Mouse (Mus musculus) Patski (cell line): ENCODE measurements at regions not wholly inside any gene's neighbourhood (a gene's known extent, or its start where the extent isn't known, plus 50 kb on each side); places are given as distances from the start of the nearest gene placed in this dataset.
A peak's percentile ranks its signal among the peaks of the same experiment; 100 is the strongest.

Experiments used
- ATAC-seq: fragments of 100-300 bp; one replicate; pipeline ENCODE4 v1.8.0; 2021
- CTCF ChIA-PET: fragments of 350-600 bp; sonication (Branson Sonifier 250); formaldehyde crosslinking; loops from one replicate; lab custom pipeline; 2022; ENCODE audit warnings: inconsistent platforms; lab: Charles Lee
- POLR2A ChIA-PET: fragments of 350-600 bp; sonication (Branson Sonifier 250); formaldehyde crosslinking; loops from one replicate; lab custom pipeline; 2022; ENCODE audit warnings: antibody characterized with exemption, inconsistent platforms; lab: Charles Lee
- DNase-seq: peaks from one replicate; pipeline ENCODE4 v3.0.0-alpha.2; 2011; ENCODE audit warnings: low read depth, low spot score
- H3K27me3 ChIP-seq: fragments of 371-371 bp; one replicate; pipeline ENCODE4 v1.5.1; 2021
- CTCF ChIP-seq: fragments of 100-300 bp; IDR thresholded peaks from one replicate; pipeline ENCODE4 v1.5.1; 2021
- in situ Hi-C: fragments of 300-500 bp; cut with MboI; formaldehyde crosslinking; loops from 3 replicates; pipeline ENCODE4 v1.11.1; 2018; ENCODE audit warnings: low pct_unique_long_range_greater_than_20kb, mixed read lengths

DNA sequence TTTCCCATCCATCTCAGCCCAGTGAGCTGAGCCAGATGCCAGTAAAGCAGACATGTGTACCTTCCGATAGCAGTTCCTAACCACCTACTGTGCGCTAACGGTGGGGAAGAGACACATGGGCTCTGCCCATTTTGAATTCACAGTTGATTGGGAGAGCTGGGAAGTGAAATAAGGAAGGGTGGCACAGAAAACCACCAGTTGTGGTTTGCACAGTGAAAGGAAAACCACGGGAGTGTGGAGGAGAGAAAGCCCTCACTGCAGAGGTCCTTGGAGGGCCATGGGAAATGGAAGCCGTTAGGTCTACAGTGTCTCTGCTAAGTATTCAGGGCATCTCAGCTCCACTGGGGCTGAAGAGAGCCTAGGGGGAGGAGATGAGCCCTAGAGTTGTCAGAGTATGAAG is 132.7 kb upstream of the Mki67 start:
- ChIA-PET CTCF (interaction anchor here (0.8 kb wide), 1 partner anchor 26 kb away, joined by 3 read pairs; no protein-coding TSS in a partner anchor), POLR2A (no interaction called here)
- in situ Hi-C loops: loop anchor here (25.0 kb wide), 2 partner anchors 638 to 1213 kb away; no protein-coding TSS in a partner anchor
- DNase-seq (no peak), ATAC-seq (peak; percentile 54)
- TF ChIP-seq CTCF: no peak
- no peaks in the 10 kb centered on the region for H3K27me3 ChIP-seq

- no peaks in the 10 kb centered on the region for H3K27me3 ChIP-seq
- TF ChIP-seq CTCF: no peak
- in situ Hi-C loops: loop anchor here (10.0 kb wide), 1 partner anchor 82 kb away; no protein-coding TSS in a partner anchor
- POLR2A ChIA-PET: no interaction called here
- DNase-seq: no peak
- CTCF ChIA-PET: no interaction called here
- ATAC-seq: no peak
These were observed 137.1 kb upstream of the Mki67 start for GRCm38 (mm10) chr7:135853127-135853813.

DNA sequence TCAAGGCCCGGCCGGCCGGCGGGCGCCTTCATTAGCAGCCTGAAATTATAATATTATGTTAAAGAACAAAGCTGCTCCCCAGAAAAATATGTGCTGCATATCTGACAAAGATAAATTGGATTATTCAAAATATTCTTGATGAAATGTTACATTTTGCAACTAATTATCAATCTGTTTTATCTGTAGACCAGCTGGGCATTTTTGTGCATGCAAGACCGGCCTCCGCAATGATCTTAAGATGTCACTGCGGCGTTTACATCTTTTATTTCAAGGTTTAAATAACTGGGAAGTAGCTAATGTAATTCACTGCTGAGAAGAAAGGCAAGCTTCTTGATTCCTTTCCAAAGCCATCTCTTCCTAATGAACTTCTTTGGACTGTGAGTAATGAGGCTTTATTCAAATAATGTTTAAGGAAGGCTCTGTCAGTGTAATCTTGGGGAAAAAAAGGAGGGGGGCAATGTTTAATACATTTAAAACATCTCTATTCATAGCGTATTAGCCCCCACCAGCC is 137.7 kb upstream of the Mki67 start:
- TF ChIP-seq CTCF: no peak
- in situ Hi-C loops: loop anchor here (10.0 kb wide), 1 partner anchor 81 kb away; no protein-coding TSS in a partner anchor
- ATAC-seq (no peak), DNase-seq (no peak)
- POLR2A ChIA-PET: no interaction called here
- CTCF ChIA-PET: interaction anchor here (1.2 kb wide), 1 partner anchor 166 kb away, joined by 3 read pairs; no protein-coding TSS in a partner anchor
- no peaks in the 10 kb centered on the region for H3K27me3 ChIP-seq

GRCm38 (mm10) chr7:135860288-135860687 is 144.1 kb upstream of the Mki67 start:
- in situ Hi-C loops: no loop called here
- no peaks in the 10 kb centered on the region for H3K27me3 ChIP-seq
- no peak for DNase-seq
- POLR2A ChIA-PET: no interaction called here
- no peak for ATAC-seq
- CTCF ChIA-PET: no interaction called here
- no peak for TF ChIP-seq CTCF

- no peak for DNase-seq
- peak; percentile 36 for ATAC-seq
- CTCF ChIA-PET: no interaction called here
- no peaks in the 10 kb centered on the region for H3K27me3 ChIP-seq
- POLR2A ChIA-PET: no interaction called here
- in situ Hi-C loops: no loop called here
- no peak for TF ChIP-seq CTCF
These were observed 144.7 kb upstream of the Mki67 start for GRCm38 (mm10) chr7:135860741-135861408.

DNA sequence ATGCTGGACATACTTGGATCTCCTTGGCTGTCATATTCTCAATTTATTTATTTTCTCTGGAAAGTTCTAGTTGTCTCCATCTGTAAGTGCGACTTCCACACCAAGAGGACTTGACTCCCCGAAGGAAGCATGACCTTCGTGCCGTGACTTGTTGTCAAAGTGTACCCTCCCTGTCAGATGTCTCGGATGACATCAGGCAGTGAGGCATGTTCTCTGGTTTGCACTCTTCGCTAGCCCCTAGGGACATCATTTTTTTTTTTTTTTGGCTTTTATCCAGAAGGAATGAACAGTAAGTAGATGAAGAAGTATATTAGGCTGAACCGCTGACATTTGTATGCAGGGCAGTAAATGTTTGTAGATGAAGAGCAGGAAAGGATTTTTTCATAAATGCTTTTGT is 145.2 kb upstream of the Mki67 start:
- in situ Hi-C loops: no loop called here
- CTCF ChIA-PET: no interaction called here
- no peak for TF ChIP-seq CTCF
- no peak for DNase-seq
- H3K27me3 ChIP-seq: no peaks in the 10 kb centered on the region
- peak; percentile 1 for ATAC-seq
- POLR2A ChIA-PET: no interaction called here

DNA sequence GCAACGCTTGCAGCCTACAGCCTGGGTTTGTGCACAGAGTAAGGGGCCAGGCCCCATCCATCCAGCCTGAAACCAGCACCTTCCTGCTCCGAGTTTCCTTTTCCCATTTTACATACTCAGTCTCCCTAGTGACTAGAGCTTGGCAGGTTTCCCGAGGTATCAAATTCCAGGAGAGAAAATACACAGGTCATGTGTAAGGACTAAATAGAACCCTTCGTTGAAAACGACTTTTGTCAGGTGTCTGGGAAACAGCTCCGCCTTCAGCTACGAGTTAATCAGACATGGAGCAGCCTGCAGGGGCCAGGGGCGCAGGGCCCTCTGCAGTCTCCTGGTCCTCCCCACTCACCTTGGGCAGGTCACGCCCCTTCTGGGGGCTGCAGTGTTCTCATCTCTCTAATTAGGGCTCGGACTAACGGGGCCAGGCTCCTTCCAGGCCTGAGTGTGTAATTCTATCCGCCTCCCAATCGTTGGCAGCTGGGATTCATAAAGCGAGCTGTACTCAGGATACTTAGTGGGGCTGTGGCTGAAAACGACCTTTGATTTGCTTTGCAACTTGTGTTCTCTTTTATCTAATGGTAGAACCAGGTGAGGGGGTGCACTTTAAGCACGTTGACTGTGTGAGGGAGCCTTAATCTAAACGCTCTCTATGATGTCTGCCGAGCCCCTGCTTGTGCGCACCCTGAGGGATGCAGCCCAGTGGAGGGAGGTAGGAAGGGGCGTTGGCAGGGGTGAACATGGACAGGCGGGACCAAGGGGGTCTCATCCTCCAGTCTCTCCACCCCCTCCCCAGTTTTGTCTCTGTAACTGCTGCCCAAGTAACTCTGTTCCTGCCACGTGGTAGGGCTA is 147.6 kb upstream of the Mki67 start:
- no peaks in the 10 kb centered on the region for H3K27me3 ChIP-seq
- POLR2A ChIA-PET: no interaction called here
- no peak for ATAC-seq
- no peak for TF ChIP-seq CTCF
- CTCF ChIA-PET: interaction anchor here (0.8 kb wide), 1 partner anchor 8 kb away, joined by 3 read pairs; no protein-coding TSS in a partner anchor
- no peak for DNase-seq
- in situ Hi-C loops: no loop called here

DNA sequence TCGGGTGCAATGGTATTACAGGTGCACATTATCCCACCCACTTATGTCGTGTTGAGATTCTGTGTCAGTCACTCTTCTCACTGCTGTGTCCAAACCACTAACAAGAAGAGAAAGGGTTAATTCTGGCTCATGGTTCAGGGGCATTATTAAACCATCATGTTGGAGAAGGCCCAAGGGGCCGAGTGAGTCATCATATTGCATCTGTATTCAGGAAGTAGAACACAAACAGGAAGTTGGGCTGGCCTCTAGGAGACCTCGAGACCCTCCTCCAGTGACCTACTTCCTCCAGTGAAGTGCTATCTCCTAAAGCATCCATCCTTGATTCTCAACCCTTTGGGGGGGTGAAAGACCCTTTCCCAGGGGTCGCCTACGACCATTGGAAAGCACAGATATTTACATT is 154.8 kb upstream of the Mki67 start:
- no peaks in the 10 kb centered on the region for H3K27me3 ChIP-seq
- CTCF ChIA-PET: no interaction called here
- ATAC-seq (no peak), DNase-seq (no peak)
- POLR2A ChIA-PET: no interaction called here
- TF ChIP-seq CTCF: no peak
- in situ Hi-C loops: no loop called here

- TF ChIP-seq CTCF: no peak
- ATAC-seq (no peak), DNase-seq (no peak)
- ChIA-PET CTCF (no interaction called here), POLR2A (no interaction called here)
- in situ Hi-C loops: no loop called here
- no peaks in the 10 kb centered on the region for H3K27me3 ChIP-seq
These were observed 161.1 kb upstream of the Mki67 start for GRCm38 (mm10) chr7:135877091-135877874.

DNA sequence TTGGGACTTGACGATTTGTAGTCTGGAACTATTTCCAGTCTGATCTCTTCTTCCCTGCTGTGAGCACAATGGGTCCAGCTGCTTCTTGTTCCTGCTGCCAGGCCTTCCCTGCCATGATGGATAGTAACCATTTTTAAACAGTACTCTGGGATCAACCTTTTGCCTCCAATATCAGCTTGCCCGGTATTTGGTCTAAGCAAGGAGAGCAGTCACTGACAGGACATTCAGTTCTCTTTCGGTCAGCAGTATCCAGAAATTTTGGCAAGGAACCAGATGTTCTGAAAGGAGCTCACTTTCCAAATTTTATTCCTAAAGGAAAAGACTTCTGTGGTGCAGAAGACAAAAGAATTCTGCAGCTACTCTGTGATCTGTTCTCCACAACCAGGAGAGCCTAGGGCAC is 162.6 kb upstream of the Mki67 start:
- ChIA-PET POLR2A (no interaction called here), CTCF (interaction anchor here (1.1 kb wide), 1 partner anchor 9 kb away, joined by 3 read pairs; no protein-coding TSS in a partner anchor)
- ATAC-seq (no peak), DNase-seq (no peak)
- TF ChIP-seq CTCF: no peak
- in situ Hi-C loops: no loop called here
- no peaks in the 10 kb centered on the region for H3K27me3 ChIP-seq
